Comparison of ENCODE assay signal across 10 mouse cellular contexts in the genomic region with DNA sequence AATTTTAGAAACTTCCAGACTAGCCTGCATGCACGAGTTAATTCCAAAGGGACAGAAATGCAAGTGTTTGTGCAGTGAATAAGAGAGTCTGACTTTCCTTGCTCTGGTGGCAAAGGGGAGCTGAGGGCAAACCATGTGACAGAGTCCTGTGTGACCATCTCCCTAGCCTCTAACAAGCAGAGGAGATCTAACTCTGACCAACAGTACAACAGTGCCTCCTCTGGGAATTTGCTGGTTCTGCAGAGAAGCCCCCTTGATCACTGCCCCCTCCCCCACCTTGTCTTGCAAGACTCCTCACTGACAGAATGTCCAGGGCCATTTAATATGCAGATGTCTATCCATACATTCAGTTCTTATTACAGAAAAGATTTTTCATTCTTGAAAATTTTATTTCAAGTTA. TPM values are rescaled to one million over a fixed set of nuclear protein-coding genes. Genes with fewer than 3 reads are reported as not detected.
DNase-seq lines count a peak whose midpoint lies in the region; ATAC-seq and TF ChIP-seq lines count a peak whose summit lies in the region.
"Had no signal": no experiment of that assay in that cellular context is flagged by ENCODE, and none has a peak within 500 bp of the region (broad histone marks: within the 10 kb centered on the region; RNA-seq: fewer than 3 reads in every experiment).

No protein-coding gene starts in this region.

- no peaks in the 10 kb centered on the region for H3K27me3 ChIP-seq in kidney, postnatal 0 days (ENCODE audit: insufficient read depth, low read length)
- H3K27me3 ChIP-seq in hindbrain, embryonic 13.5 days: no peaks in the 10 kb centered on the region
- H3K27me3 ChIP-seq in neural tube, embryonic 13.5 days: no peaks in the 10 kb centered on the region
- H3K27me3 ChIP-seq: CH12.LX had no signal

- peak; percentile 6 for DNase-seq in kidney, postnatal 0 days (ENCODE audit: low spot score)
- DNase-seq in kidney, postnatal 36 days: no peak
- DNase-seq in cerebellum, postnatal 36 days: peak; percentile 72 to 80
- no peak for DNase-seq in gastrocnemius, postnatal 4 days (ENCODE audit: low spot score in 2 of 2)
- DNase-seq in natural killer cell, adult 2 months (ENCODE audit: low spot score in 2 of 2): no peak
- no peak for DNase-seq in testis, postnatal 14 days (ENCODE audit: low spot score)

- H3K27ac ChIP-seq in kidney, postnatal 0 days: no peak overlapping the region
- H3K27ac ChIP-seq in hindbrain, embryonic 13.5 days: no peak overlapping the region
- no peak overlapping the region for H3K27ac ChIP-seq in neural tube, embryonic 13.5 days (replicated peaks)

- 3% methylated on average over 1 of the region's 1 CpGs for WGBS in kidney, postnatal 0 days
- WGBS in hindbrain, embryonic 13.5 days: 0% methylated on average over 1 of the region's 1 CpGs
- WGBS in neural tube, embryonic 13.5 days: 9% methylated on average over 1 of the region's 1 CpGs

- TF ChIP-seq CTCF in kidney, postnatal 0 days (IDR thresholded peaks at IDR 0.05; ENCODE audit: low read depth): peak; percentile 46

- no peak for ATAC-seq in kidney, postnatal 0 days (replicated peaks; ENCODE audit: low FRiP score, low read depth)
- ATAC-seq in hindbrain, embryonic 13.5 days (ENCODE audit: low FRiP score): no peak
- no peak for ATAC-seq in neural tube, embryonic 13.5 days (ENCODE audit: low read depth)

- no peak overlapping the region for H3K4me3 ChIP-seq in kidney, postnatal 0 days (replicated peaks; ENCODE audit: low read depth, low read length)
- peak overlapping the region; percentile 17 for H3K4me3 ChIP-seq in hindbrain, embryonic 13.5 days
- peak overlapping the region; percentile 15; the same call in 1 of the 2 replicates for H3K4me3 ChIP-seq in neural tube, embryonic 13.5 days

- no peaks in the 10 kb centered on the region for H3K4me1 ChIP-seq in kidney, postnatal 0 days (replicated peaks; ENCODE audit: insufficient read depth, low read length)
- peaks cover 14% of the 10 kb centered on the region for H3K4me1 ChIP-seq in hindbrain, embryonic 13.5 days (replicated peaks)
- peaks cover 29% of the 10 kb centered on the region for H3K4me1 ChIP-seq in neural tube, embryonic 13.5 days (replicated peaks)

- H3K9me3 ChIP-seq in kidney, postnatal 0 days (replicated peaks; ENCODE audit: low read length): no peaks in the 10 kb centered on the region
- no peaks in the 10 kb centered on the region for H3K9me3 ChIP-seq in hindbrain, embryonic 13.5 days
- H3K9me3 ChIP-seq in neural tube, embryonic 13.5 days: no peaks in the 10 kb centered on the region

- H3K9ac ChIP-seq in kidney, postnatal 0 days (ENCODE audit: low read depth, low read length): no peak overlapping the region
- H3K9ac ChIP-seq in hindbrain, embryonic 13.5 days: no peak overlapping the region
- H3K9ac ChIP-seq in neural tube, embryonic 13.5 days: no peak overlapping the region

- no peaks in the 10 kb centered on the region for H3K36me3 ChIP-seq in kidney, postnatal 0 days (ENCODE audit: insufficient read depth, low read length)
- H3K36me3 ChIP-seq in hindbrain, embryonic 13.5 days: no peaks in the 10 kb centered on the region
- no peaks in the 10 kb centered on the region for H3K36me3 ChIP-seq in neural tube, embryonic 13.5 days

- H3K4me2 ChIP-seq in kidney, postnatal 0 days (ENCODE audit: low read length): no peak overlapping the region
- H3K4me2 ChIP-seq in hindbrain, embryonic 13.5 days: peak overlapping the region; percentile 16; the same call in 1 of the 2 replicates
- H3K4me2 ChIP-seq in neural tube, embryonic 13.5 days: peak overlapping the region; percentile 13

RNA-seq across cellular contexts. Expression of a gene that starts 3.2 kb away (rescaled TPM):
- polyA plus RNA-seq in kidney, postnatal 0 days (2015; fragmentation: Nextera tagmentation; extraction: Ambion mirVana): 0.08 and 0.09 TPM in 2 replicates
- 11.4 and 12.1 TPM in 2 replicates for polyA plus RNA-seq in hindbrain, embryonic 13.5 days (2015; fragmentation: Nextera tagmentation; extraction: Ambion mirVana)
- polyA plus RNA-seq in neural tube, embryonic 13.5 days (2015; fragmentation: Nextera tagmentation; extraction: Ambion mirVana): 12.0 and 15.1 TPM in 2 replicates
- under 1 TPM; 0.10 to 0.47 TPM for total RNA-seq in gastrocnemius, postnatal 4 days (2021)
- total RNA-seq: CH12.LX; neutrophil, adult 5-6 weeks had no signal

Comparison
In these comparisons a context has a peak if more than half of its experiments do, and no peak if none do; other contexts are left out.
1. DNase-seq: peak in kidney, postnatal 0 days (single experiment) and cerebellum, postnatal 36 days (2 of 2); none in kidney, postnatal 36 days (0 of 2), gastrocnemius, postnatal 4 days (0 of 2), natural killer cell, adult 2 months (0 of 2) and testis, postnatal 14 days (single experiment).
2. RNA of a gene that starts 3.2 kb away (polyA plus RNA-seq): 12.0 to 15.1 TPM in neural tube, embryonic 13.5 days and 11.4 to 12.1 TPM in hindbrain, embryonic 13.5 days; 0.08 to 0.09 TPM in kidney, postnatal 0 days; every median in the first group is over 10 times any median in the second.